Mouse (Mus musculus) lung, adult 18-20 months (tissue): ENCODE measurements around the gene Pyy.

Experiments
- DNase-seq, 2 experiments: peaks; one replicate each; pipeline ENCODE4 v3.0.0; 2022; ENCODE audit warnings: mixed read lengths in 2 of 2

Pyy gene

DNA sequence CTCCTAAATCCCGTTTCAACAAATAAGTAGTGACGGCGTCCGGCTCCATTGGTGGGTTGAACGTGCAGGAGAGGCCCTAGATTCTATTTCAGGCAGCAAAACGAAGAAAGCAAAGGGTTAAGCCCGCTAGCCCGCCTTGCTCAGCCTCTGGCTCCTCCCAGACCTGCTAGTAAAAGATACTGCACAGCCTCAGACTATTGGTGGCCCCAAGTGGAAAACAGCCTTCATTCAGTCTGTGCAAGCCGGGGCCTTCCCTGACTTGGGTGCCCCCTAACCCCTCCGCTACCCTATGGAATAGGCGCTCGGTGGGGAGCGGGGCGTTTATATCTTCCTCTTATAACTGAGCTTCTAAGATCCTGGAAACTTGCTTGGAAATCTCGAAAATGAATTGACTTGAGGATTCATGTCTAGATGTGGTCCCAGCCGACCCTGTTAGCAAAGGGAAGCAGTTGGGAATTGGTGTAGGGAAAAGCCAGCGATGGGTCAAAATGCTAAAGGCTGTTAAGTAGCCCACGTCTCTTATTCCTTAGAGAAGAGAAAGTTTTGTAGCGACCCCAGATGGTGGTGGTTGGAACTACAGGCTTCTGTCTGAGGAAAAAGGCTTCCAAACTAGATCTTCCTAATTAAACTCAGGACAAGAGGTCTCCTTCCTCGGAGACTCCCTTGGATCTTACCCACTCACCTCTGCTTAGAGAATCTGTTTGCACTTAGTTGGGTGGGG lies 18.4 kb downstream of the Pyy start:
- DNase-seq: peak; percentile 58 to 59

DNA sequence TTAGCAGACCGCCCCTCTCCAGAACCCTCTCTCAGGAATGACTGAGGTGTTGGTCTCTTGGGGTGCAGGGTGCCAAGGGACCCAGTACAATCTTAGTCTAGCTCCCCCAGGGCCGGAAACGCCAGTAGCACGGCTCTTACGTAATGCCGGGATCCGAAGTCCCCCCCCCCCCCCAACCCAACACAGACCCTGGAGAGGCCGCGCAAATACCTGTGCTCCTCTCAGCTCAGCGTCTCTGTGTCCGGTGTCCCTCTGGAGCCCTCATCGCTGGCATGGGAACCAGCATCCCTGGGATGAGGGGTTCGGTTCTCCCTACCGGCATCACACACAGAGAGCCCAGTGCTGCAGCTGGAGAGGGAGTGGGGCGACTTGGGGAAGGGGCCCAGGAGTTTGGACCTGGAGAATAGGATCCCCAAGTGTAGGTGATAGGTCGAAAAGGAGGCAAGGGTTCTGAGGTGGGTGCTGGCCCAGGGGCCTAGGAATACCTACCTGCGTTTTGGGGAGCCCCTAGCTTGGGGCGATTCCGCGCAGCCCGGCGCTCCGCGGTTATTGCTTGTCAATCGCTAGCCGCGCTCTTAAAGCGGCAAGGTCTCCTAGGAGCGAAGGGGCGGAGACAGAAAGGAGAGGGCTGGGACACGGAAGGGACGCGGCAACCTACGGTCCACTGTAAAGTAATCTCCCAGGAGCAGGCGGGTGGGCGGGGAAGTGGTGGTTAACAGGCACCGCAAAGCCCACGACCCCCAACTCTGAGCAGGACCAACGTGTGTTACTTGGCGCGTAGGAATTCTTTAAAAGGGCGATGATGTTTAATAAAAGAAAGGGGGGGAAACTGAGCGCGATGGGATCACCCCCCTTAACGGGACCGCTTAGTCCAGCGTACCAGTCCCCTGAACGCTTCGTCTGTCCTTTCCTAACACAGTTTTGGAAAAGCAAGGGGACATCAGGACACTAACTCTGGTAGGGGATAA lies 19.4 kb downstream of the Pyy start, which contains the start of gene Mpp2:
Gene Mpp2 (minus strand): TSS at position 585 of the 968 bp plus-strand sequence.
- DNase-seq: peak; percentile 80 to 82

GRCm38 (mm10) chr11:102087081-102087751 lies 20.4 kb downstream of the Pyy start:
- peak; percentile 73 to 79 for DNase-seq

DNA sequence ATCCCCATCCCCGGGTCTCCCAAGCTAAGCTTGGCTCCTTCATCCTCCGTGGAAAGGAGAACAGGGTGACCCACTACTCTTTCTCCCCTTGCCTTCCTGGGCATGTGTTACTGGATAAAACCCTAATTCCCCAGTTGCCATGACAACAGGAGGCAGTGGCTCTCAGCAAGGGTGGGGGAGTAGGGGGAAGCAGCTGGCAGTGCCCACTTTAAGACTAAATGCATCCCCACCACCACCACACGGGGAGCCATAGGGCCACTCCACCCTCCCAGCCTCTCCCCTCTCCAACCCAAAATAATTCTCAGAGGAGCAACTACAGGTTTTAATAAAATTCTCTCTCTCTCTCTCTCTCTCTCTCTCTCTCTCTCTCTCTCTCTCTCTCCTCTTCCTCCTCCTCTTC lies 21.3 kb downstream of the Pyy start:
- DNase-seq: no peak

GRCm38 (mm10) chr11:102084159-102084558 lies 23.5 kb downstream of the Pyy start:
- DNase-seq: no peak

- no peak for DNase-seq
These were observed 24.4 kb downstream of the Pyy start for GRCm38 (mm10) chr11:102083193-102083592.

- peak; percentile 70 to 71 for DNase-seq
These were observed 25.3 kb downstream of the Pyy start for GRCm38 (mm10) chr11:102082322-102082721.

GRCm38 (mm10) chr11:102073722-102074121 lies 33.9 kb downstream of the Pyy start:
- DNase-seq: no peak

DNA sequence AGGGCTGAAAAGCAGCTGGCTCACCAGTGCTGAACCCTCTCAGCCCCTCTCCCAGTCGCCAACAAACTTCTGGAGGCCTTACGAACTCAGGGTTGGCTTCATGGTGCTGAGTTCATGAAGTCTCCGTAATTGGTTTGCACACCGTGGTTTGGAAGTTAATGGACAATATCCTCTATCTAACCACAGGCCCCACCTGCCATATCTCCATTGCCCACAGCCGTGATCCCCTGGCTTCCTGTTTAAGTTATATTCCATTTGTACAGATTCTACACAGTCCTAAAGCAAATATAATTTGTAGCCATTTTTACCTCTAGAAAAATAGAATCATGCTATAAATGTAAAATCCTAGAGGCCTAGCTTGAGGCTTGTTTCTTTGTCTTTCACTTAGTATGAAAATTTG lies 34.9 kb downstream of the Pyy start:
- DNase-seq: no peak

GRCm38 (mm10) chr11:102070426-102070825 lies 37.2 kb downstream of the Pyy start:
- DNase-seq: no peak

DNA sequence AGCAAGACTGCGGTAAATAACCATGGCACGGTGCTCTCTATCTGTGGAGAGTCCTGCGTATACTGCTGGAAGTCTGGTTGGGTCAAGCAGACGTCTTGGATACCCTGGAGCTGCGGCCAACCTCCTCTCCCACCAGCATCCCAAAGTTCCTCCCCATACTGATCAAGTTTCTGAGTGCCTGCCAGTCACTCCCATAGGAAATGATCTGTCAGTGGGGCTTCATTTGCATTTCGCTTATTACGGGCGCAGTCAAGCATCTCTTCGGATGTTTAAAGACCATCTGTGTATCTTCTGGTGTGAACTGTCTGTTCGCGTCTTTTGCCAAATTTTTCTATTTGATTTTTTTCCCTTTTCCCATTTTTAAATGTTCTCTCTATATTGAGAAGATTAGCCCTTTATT lies 38.0 kb downstream of the Pyy start:
- no peak for DNase-seq

GRCm38 (mm10) chr11:102068969-102069368 lies 38.7 kb downstream of the Pyy start:
- no peak for DNase-seq

GRCm38 (mm10) chr11:102063076-102063475 lies 44.6 kb downstream of the Pyy start:
- DNase-seq: no peak

GRCm38 (mm10) chr11:102061941-102062473 lies 45.6 kb downstream of the Pyy start:
- DNase-seq: no peak

- DNase-seq: peak; percentile 66 to 74
These were observed 46.2 kb downstream of the Pyy start for GRCm38 (mm10) chr11:102061236-102061940.
